Mouse (Mus musculus) frontal cortex, adult 2 months (tissue): ENCODE measurements around the gene Bri3. TPM values are rescaled to one million over a fixed set of nuclear protein-coding genes. Genes with fewer than 3 reads are reported as not detected.

Experiments
- DNase-seq, 2 experiments: peaks; one replicate each; pipeline ENCODE4 v3.0.0; 2022; ENCODE audit warnings: low spot score in 1 of 2; ENCODE audit errors: extremely low spot score in 1 of 2
- polyA plus RNA-seq: library from polyadenylated mRNA; depleted of rRNA; stranded (reverse); fragments of >200 nt; gene quantifications from 2 replicates; pipeline ENCODE4 v1.2.3, GENCODE M21; 2012

The Bri3 gene
- polyA plus RNA-seq, 1 experiment, result 89.6 TPM

- no peak for DNase-seq
Observed at GRCm38 (mm10) chr5:144260464-144260863, 16.2 kb downstream of the Bri3 start.

- DNase-seq, result no peak
Observed at GRCm38 (mm10) chr5:144261309-144261708, 17.1 kb downstream of the Bri3 start.

GRCm38 (mm10) chr5:144261829-144262228, 17.6 kb downstream of the Bri3 start:
- peak in 1 of 2 experiments; percentile 51 for DNase-seq

DNA sequence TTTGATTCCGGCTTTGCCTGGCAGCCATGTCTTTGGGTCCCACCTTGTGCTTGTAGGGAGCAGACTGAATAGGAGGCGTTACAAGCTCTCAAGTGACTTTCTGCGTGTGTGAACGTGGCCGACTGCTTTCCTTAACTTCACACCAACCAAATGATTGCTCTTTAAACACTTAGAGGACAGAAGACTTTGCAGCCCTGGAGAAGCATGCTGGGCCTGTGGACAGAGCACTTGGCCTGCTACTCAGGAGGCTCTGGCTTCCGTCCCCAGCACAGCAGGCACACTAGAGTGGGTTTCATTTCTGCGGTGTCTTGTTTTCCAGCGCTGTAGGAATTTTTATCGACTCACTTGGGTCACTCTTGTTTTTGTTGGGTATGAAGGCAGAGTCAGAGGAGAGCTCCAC, 18.8 kb downstream of the Bri3 start:
- DNase-seq, result no peak

GRCm38 (mm10) chr5:144263496-144263895, 19.3 kb downstream of the Bri3 start:
- DNase-seq, result no peak

- DNase-seq, result peak in 1 of 2 experiments; percentile 72
Observed at GRCm38 (mm10) chr5:144267535-144268241, 23.5 kb downstream of the Bri3 start.

GRCm38 (mm10) chr5:144269926-144270325, 25.7 kb downstream of the Bri3 start:
- DNase-seq, result no peak

GRCm38 (mm10) chr5:144270420-144270819, 26.2 kb downstream of the Bri3 start:
- no peak for DNase-seq

DNA sequence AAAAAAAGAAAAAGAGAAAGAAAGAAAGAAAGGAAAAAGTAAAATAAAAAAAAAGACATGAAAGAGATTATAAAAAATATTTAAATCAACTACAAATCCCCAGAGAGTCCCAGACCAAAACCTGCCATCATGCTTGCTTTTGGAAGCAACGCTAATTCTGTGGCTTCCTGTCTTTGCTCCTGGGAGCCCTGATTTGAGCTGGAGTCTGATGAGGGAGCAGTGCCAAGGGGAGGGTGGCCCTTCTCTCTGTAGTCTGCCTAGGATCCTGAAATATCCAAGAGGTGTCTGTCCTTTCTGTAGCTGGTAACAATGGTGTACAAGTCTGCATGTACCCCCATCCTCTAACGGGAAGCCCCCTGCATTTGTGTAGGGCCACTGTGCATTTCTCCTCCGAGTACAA, 26.9 kb downstream of the Bri3 start:
- DNase-seq, result no peak

GRCm38 (mm10) chr5:144271772-144272171, 27.5 kb downstream of the Bri3 start:
- DNase-seq, result no peak

DNA sequence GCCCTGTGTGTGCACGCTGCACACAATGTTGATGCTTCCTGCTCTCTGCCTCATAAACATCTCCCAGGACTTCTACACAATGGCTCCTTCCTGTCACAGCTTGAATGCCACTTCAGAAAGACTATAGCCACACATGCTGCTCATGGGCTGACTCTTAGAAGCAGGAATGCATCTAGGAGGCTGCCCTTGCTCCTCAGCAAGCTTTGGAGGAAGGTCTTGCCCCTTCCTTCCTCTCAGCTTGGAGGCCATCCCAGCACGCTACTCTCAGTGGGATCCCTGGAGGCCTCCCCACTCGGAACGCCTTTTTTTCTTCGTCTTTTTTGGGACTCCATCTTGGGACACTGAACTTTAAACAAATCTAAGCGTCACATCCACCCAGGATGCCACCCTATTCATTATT, 30.7 kb downstream of the Bri3 start:
- no peak for DNase-seq

GRCm38 (mm10) chr5:144276898-144277630, 32.8 kb downstream of the Bri3 start:
- DNase-seq, result no peak

DNA sequence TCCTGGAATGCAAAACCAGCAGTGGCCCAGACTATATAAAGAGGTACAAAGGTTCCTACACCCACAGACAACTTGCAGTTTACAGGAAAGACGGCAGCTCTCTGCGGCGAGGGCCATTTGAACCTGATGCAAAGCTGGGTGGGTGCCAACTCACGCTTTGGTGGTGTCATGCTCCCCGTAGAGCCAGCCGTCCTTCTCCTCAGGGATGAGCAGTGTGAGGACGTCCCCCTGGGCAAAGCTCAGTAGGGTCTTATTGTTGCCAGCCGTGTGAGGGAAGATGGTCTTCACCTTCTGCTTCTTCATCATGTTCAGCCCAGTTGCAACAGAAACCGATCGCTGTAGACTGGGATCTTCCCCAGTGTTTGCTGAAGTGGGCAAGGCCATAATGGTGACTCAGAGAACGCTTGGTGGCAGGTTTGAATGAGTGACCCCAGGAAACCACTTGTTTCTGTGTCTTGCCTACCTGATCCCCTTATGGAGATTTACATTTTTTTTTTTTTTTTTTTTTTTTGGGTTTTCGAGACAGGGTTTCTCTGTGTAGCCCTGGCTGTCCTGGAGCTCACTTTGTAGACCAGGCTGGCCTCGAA, 34.2 kb downstream of the Bri3 start:
- no peak for DNase-seq

DNA sequence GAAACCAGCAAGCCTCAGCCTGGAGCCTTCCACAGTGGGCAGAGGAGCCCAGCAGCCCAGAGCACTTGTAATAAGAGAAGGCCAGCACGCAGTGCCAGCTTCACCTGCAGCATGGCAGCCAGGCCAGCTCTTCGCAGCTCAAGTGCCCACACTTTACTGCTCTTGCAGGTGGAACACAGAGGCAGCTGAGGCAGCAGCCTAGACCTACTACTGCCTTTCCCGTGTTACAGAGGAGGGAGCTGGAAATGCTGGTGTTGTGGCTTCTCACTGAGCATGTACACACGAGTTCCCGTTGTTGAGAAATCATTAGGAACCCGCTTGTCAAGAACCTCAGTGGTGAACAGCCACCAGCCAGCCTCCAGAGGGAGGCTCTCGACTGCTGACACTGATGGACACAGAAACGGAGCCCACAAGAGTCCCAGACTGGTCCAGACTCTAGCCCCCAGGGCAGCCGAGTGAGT, 34.9 kb downstream of the Bri3 start:
- no peak for DNase-seq

- no peak for DNase-seq
Observed at GRCm38 (mm10) chr5:144279926-144280325, 35.7 kb downstream of the Bri3 start.

DNA sequence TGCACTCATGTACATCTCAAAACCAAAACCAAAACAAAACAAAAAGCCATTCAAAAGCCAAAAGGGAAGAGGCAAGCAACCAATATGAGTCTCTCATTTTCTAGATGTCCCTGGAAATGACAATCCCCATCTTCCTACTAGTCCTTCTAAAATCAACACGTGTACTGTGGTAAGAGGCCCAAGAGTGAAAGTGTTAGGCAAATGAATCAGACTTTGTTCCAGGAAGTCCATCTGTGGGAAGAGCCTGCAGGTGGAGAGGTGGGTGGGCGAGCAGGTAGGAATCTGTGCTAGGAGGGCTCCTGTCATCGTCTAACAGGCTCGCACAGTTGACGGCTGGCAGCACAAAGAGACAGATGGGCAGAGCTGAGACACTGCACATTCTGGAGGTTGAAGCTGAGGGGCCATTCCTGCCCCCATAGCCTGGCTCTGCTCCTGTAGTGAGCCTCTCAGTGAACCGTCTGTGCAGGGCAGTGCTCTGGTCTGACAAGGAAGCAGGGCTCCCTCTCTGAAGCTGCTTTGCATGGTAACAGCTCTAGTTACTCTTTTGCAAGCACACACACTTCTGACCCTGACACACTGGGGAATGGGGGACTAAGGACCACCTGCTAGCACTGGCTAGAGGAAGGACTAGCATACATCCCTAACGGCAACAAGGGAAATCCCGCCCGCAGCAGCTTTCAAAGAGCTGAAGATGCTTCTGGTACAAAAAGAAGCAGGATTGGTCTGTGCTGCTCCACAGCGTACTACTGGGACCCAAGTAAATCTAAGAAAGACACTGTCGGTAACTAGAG, 38.4 kb downstream of the Bri3 start:
- DNase-seq, result no peak

- DNase-seq, result no peak
Observed at GRCm38 (mm10) chr5:144283551-144284031, 39.4 kb downstream of the Bri3 start.

DNA sequence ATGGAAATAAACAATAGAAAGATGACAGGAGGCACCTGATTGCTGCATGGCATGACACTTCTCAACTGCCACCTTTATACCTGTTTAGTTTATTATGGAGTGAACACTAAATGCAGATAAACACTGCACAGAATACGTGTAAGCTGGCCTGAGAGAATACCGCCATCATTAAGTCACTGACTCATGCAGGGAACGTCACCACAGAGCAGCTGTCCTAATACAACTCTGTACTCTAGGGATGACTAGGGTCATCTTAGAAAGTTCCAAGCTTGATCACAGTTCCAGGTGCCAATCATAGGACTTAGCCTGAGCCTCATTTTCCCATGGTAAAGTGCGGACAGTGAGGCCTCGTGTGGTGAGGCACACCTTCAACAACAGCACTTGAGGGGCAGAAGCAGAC, 40.4 kb downstream of the Bri3 start:
- no peak for DNase-seq

- no peak for DNase-seq
Observed at GRCm38 (mm10) chr5:144286591-144287266, 42.5 kb downstream of the Bri3 start.

GRCm38 (mm10) chr5:144287267-144287820, 43.1 kb downstream of the Bri3 start:
- DNase-seq, result no peak
